Mouse (Mus musculus) heart, adult 2 months (tissue): Measurements from ENCODE around the gene Gm11938. TPM values are rescaled to one million over a fixed set of nuclear protein-coding genes. Genes with fewer than 3 reads are reported as not detected.
"Not testable (repeated sequence)": the region's sequence is repeated elsewhere in the genome, so short reads cannot be mapped to it uniquely, and the experiment has no call there.

ENCODE experiments used
- DNase-seq, 2 experiments: peaks; one replicate each; pipeline ENCODE4 v3.0.0; 2021
- H3K27ac ChIP-seq: fragments of 200-600 bp; 2 replicates; pipeline ENCODE4 v1.8.1; 2022
- H3K27me3 ChIP-seq: fragments of 200-500 bp; 2 replicates; pipeline ENCODE4 v1.6.1; 2012; ENCODE audit warnings: mild to moderate bottlenecking, low read length, inconsistent platforms, mixed read lengths; ENCODE audit not compliant: control insufficient read depth, insufficient read depth
- H3K36me3 ChIP-seq: fragments of 200-500 bp; 2 replicates; pipeline ENCODE4 v1.6.1; 2012; ENCODE audit warnings: low read length, inconsistent platforms; ENCODE audit not compliant: control insufficient read depth, insufficient read depth
- H3K4me1 ChIP-seq: fragments of 200-500 bp; 2 replicates; pipeline ENCODE4 v1.6.1; 2011; ENCODE audit warnings: low read length; ENCODE audit not compliant: control insufficient read depth, insufficient read depth
- H3K4me3 ChIP-seq: fragments of 200-600 bp; 2 replicates; pipeline ENCODE4 v1.8.1; 2022
- H3K79me2 ChIP-seq: fragments of 200-500 bp; replicated peaks from 2 replicates; pipeline ENCODE4 v1.6.1; 2012; ENCODE audit warnings: mild to moderate bottlenecking, inconsistent platforms, low read length, moderate library complexity, mixed read lengths; ENCODE audit not compliant: control insufficient read depth, insufficient read depth
- H3K9ac ChIP-seq: fragments of 200-500 bp; 2 replicates; pipeline ENCODE4 v1.6.1; 2012; ENCODE audit warnings: low read depth, mild to moderate bottlenecking, control low read depth, inconsistent platforms, low read length, mixed read lengths
- CTCF ChIP-seq: fragments of 200-600 bp; IDR thresholded peaks from 2 replicates; pipeline ENCODE4 v1.8.1; 2022; ENCODE audit warnings: antibody characterized with exemption, mild to moderate bottlenecking, moderate library complexity
- EP300 ChIP-seq: fragments of 200-500 bp; IDR thresholded peaks from 2 replicates; pipeline ENCODE4 v1.6.1; 2011; ENCODE audit warnings: low read depth, low read length, control low read depth; ENCODE audit not compliant: insufficient read depth
- POLR2A ChIP-seq: fragments of 200-500 bp; IDR thresholded peaks from 2 replicates; pipeline ENCODE4 v1.6.1; 2011; ENCODE audit warnings: mild to moderate bottlenecking, low read depth, low read length, control low read depth; ENCODE audit not compliant: insufficient read depth
- WGBS: fragments of 180-500 bp; shearing (Covaris S2); methylation state at CpG from one replicate; pipeline ENCODE4 v1.1.7; 2018; 5-methylcytosine and 5-hydroxymethylcytosine counted together
- intact Hi-C: fragments of 180-260 bp; cut with DNase I; formaldehyde crosslinking; loops from one replicate; pipeline ENCODE4 v1.15.1; 2025
- long read RNA-seq: library from polyadenylated mRNA; stranded (forward); transcript quantifications from one replicate; pipeline ENCODE4 v2.0.0, GENCODE M21; 2021
- polyA plus RNA-seq: library from polyadenylated mRNA; depleted of rRNA; stranded (reverse); fragments of >200 nt; gene quantifications from 2 replicates; pipeline ENCODE4 v1.2.3, GENCODE M21; 2012; rRNA removed
- total RNA-seq, 2 experiments: library from RNA; stranded (reverse); gene quantifications; 2 replicates each; pipeline ENCODE4 v1.2.3; 2021

The Gm11938 gene
- total RNA-seq (not detected), polyA plus RNA-seq (not detected in 2 replicates)
- long read RNA-seq = 0 reads

DNA sequence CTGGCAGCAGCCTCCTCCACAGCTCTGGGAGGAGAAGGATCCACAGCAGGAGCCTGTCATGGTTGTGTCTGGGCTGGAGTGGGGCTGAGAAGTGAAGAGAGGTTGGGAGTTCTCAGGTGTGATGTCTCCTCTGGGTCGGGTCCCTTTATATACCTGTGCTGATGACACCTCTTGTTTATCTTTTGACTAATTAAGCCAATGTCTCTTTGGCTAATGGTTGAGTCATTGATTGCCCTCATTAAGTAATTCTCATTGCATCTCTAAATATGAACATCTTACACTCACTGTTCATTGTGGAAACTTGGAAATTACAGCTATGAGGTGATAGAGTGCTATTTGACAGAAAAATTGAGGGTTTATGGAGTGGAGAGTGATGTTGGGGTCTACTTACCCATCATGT is at the start of gene Gm11938:
TSS of gene Gm11938 (minus strand) at position 101 of the 400 bp plus-strand sequence.
- intact Hi-C loops = not testable (repeated sequence)
- WGBS = 47% methylated on average over 1 of the region's 1 CpGs

DNA sequence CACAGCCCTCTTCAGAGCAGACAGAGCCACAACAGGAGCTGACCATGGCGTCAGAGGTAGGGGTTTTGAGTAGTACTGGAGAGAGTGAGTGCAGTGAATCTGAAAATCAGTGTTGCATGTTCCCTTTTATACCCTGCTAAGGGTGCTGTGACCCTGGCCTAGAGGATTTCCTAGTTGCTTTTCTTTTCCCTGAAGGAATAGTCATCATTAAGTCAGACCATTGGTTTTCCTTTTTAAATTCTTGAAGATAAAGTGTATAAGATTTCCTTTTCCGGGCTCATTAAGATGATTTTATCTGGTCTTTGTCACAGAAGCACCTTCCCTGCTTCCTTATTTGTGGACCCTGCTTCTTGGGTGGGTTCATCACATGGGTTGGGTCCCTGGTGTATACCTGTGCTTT is 47.0 kb upstream of the Gm11938 start, which contains the start of gene Gm11555:
TSS of gene Gm11555 (minus strand) at position 101 of the 400 bp plus-strand sequence.
- no peak within 1 kb of the TSS for H3K4me3 ChIP-seq
- 59% methylated on average over 2 of the region's 2 CpGs for WGBS
- no peaks in the 10 kb centered on the region for H3K79me2 ChIP-seq
- TF ChIP-seq EP300 (no peak), CTCF (no peak)
- DNase-seq = no peak
- no peaks in the 10 kb centered on the region for H3K4me1 ChIP-seq
- H3K36me3 ChIP-seq = no peaks in the 10 kb centered on the region
- intact Hi-C loops = no loop called here
- H3K27me3 ChIP-seq = no peaks in the 10 kb centered on the region
- no peak within 1 kb of the TSS for H3K9ac ChIP-seq
- no peak within 1 kb of the TSS for H3K27ac ChIP-seq

More for the DNA sequence above, at the start of gene Gm11938:
- H3K36me3 ChIP-seq, H3K4me1 ChIP-seq, H3K27ac ChIP-seq, DNase-seq, H3K27me3 ChIP-seq, H3K79me2 ChIP-seq, H3K4me3 ChIP-seq, H3K9ac ChIP-seq: not testable (repeated sequence)

DNA sequence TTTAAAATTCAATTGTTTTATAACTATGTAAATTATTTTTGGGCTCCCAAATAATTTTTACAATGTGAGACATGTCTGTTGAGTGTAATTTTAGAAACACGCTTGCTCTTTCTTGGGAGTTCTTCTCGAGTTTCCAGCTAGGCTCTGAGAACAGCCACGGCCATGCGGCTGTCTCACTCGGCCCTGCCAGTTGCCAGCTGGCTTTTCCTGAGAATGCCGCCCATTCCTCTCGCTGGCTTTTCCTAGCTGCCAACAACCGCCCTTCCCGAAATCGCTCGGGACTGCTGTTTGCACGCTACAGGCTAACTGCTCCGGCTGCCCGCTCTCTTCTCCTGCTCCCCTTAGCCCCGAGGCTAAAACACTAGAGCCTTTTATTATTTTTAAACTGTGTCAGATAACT is 43.3 kb upstream of the Gm11938 start:
- Histone ChIP-seq H3K36me3 (no peaks in the 10 kb centered on the region), H3K79me2 (no peaks in the 10 kb centered on the region), H3K27me3 (no peaks in the 10 kb centered on the region; the same call in 1 of the 2 replicates), H3K27ac (no peak overlapping the region), H3K9ac (no peak overlapping the region), H3K4me3 (no peak overlapping the region), H3K4me1 (no peaks in the 10 kb centered on the region)
- intact Hi-C loops = no loop called here
- WGBS = 78% methylated on average over 15 of the region's 15 CpGs
- no peak for TF ChIP-seq EP300
- no peak for TF ChIP-seq POLR2A
- no peak for DNase-seq

DNA sequence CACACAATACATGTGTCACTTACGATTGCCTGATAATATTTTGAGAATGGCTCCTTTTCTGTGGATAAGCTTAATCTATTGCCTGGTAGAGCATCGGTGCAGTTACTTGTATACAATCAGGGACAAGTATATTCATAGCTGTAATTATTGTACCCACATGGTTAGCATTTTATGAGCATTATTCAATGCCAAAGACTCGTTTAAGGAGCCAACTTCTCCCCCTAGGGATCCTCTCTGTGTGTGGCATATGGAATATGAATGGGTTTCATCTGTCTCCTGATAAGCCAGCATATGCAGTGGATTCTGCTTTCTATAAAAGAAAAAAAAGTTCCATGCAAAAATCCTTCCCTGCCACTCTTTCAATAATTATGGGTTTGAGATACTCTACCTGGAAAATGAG is 41.2 kb upstream of the Gm11938 start:
- Histone ChIP-seq H3K4me1 (no peaks in the 10 kb centered on the region), H3K27ac (no peak overlapping the region), H3K79me2 (no peaks in the 10 kb centered on the region), H3K36me3 (no peaks in the 10 kb centered on the region), H3K27me3 (no peaks in the 10 kb centered on the region; the same call in 1 of the 2 replicates), H3K9ac (no peak overlapping the region), H3K4me3 (no peak overlapping the region)
- DNase-seq = no peak
- WGBS = 65% methylated on average over 3 of the region's 3 CpGs
- TF ChIP-seq EP300 (no peak), POLR2A (no peak), CTCF (no peak)
- intact Hi-C loops = no loop called here

DNA sequence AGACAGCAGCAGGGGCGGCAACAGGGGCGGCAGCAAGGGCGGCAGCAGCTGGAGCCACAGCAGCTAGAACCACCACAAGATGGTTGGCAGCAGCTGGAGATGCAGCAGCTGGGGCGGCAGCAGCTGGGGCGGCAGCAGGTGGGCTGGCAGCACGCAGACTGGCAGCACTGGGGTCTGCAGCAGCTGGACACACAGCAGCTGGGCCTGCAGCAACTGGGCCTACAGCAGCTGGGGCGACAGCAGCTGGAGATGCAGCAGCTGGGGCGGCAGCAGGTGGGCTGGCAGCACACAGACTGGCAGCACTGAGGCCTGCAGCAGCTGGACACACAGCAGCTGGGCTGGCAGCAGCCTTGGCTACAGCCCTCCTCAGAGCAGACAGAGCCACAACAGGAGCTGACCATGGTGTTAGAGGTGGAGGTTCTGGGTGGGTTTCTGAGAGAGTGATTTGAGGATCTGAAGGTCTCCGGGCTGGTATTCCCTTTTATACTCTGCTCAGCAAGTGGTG is 40.6 kb upstream of the Gm11938 start, which contains the start of gene Krtap4-7:
TSS of gene Krtap4-7 (minus strand) at position 455 of the 505 bp plus-strand sequence.
- DNase-seq, H3K9ac ChIP-seq, intact Hi-C loops, H3K27ac ChIP-seq, H3K79me2 ChIP-seq, H3K4me3 ChIP-seq, H3K27me3 ChIP-seq, H3K36me3 ChIP-seq, H3K4me1 ChIP-seq: not testable (repeated sequence)
- WGBS = 75% methylated on average over 9 of the region's 9 CpGs

DNA sequence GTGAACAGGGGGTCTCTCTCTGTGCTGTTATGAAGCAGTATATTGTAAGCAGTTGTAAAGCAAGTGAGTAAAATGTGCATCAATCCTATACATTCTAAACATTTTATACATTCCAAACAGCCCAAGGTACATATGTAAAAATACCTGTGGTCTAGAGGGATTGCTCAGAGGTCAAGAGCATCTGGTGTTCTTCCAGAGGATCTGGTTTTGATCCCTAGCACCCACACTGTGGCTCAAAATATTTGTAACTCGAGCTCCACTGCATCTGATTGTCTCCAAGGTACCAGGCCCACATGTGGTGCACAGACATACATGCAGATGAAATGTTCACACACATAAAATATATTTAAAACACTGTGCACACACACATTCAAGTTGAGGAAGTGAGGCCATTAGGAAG is 37.8 kb upstream of the Gm11938 start:
- DNase-seq = no peak
- no peak overlapping the region for H3K4me3 ChIP-seq
- H3K4me1 ChIP-seq = no peaks in the 10 kb centered on the region
- H3K27ac ChIP-seq = no peak overlapping the region
- TF ChIP-seq CTCF (no peak), POLR2A (no peak), EP300 (no peak)
- H3K9ac ChIP-seq = no peak overlapping the region
- no peaks in the 10 kb centered on the region; the same call in 1 of the 2 replicates for H3K27me3 ChIP-seq
- intact Hi-C loops = no loop called here
- 7% methylated on average over 1 of the region's 1 CpGs for whole genome bisulfite sequencing
- no peaks in the 10 kb centered on the region for H3K36me3 ChIP-seq
- H3K79me2 ChIP-seq = no peaks in the 10 kb centered on the region
